Mouse (Mus musculus): Measurements from ENCODE around the gene Rbpjl.

- no peak for TF ChIP-seq CHD2 (IDR thresholded peaks at IDR 0.05; ENCODE audit: low read depth, low read length)
- no peak for TF ChIP-seq ZNF384 (IDR thresholded peaks at IDR 0.05; ENCODE audit: low read depth, low read length)
- no peak for TF ChIP-seq ZC3H11A (IDR thresholded peaks at IDR 0.05; ENCODE audit: borderline replicate concordance, low read depth, low read length)
- no peak for TF ChIP-seq HCFC1 (IDR thresholded peaks at IDR 0.05; ENCODE audit: borderline replicate concordance, insufficient read depth, low read length)
- no peak for TF ChIP-seq MAFK (IDR thresholded peaks at IDR 0.05; ENCODE audit: insufficient read depth, low read depth, low read length)
These were observed 23.2 kb downstream of the Rbpjl start for GRCm38 (mm10) chr2:164426121-164426520.
